Mouse (Mus musculus) heart, postnatal 25 days (tissue): ENCODE results near the gene Raet1e. TPM values are rescaled to one million over a fixed set of nuclear protein-coding genes. Genes with fewer than 3 reads are reported as not detected.
"Not testable (repeated sequence)": the region's sequence is repeated elsewhere in the genome, so short reads cannot be mapped to it uniquely, and the experiment has no call there.

Source experiments
- DNase-seq: peaks from one replicate; pipeline ENCODE4 v3.0.0; 2022; ENCODE audit warnings: low spot score
- intact Hi-C: fragments of 180-260 bp; cut with DNase I; formaldehyde crosslinking; loops from one replicate; pipeline ENCODE4 v1.15.1; 2025
- total RNA-seq, 2 experiments: library from RNA; stranded (reverse); gene quantifications; 2 replicates each; pipeline ENCODE4 v1.2.3; 2021

The Raet1e gene
- not detected for total RNA-seq

DNA sequence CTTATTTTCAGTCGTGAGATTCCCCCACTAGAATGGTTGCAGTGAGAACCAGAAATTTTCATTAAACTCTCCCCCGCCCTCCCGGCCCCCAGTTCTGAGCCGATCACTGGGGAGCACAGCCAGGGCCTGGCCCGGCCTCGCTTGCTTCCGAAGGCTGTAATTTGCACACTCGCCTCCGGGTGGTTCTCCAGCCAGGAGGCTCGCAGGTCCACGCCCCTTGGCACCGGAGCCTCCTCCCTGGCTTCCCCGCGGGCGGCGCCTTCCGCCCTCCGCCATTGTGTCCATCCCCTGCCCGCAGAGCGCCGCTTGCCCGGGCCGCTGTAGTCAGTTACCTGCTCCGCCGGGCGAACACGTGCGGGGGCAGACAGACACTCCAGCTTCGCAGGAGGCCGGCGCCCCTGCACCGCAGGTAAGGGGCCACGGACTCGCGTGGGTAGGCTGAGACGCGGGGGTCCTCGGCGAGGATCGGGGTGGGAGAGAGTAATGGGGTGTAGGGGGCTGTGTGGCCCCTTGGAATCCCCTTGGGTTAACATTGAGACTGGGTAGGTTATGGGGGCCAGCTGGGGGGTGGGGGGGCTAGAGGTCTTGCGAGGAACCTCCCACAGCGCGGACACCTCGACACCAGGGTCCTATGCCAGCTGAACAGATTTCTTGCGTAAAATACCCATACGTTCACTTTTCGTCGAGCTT lies at the start of gene Raet1e, which contains the start of gene H60b:
Raet1e (plus strand) TSS at position 260 of the 690 bp plus-strand sequence.
H60b (plus strand) TSS at position 277 of the 690 bp plus-strand sequence.
- DNase-seq, intact Hi-C loops: not testable (repeated sequence)

DNA sequence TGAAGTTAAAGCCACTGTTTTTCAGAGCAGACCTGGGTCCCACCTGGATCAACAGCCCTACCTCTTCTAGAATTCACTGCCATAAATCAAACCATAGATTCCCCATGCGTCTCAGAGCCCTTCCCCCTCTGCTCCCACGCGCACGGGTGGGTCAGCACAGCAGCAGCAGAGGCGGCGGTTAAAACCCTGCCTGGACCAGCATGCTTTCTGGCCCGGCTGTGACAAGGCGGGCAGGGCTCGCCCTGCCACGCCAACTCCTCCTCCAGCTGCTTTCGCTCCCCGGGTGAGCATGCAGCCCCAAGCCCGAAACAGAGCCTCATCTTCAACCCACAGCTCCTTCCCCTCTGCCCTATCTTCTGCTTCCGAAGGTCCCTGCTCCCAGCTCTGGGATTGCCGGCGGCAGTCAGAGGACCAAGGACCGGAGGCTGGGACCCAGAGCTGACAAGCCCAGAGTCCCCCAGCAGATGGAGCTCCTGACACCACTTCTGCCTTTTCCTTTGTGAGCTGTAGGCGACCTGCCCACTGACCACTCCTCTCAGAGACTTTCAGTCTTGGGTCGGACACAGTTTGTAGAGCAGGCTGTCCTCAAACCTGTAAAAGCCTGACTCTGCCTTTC lies 17.6 kb upstream of the Raet1e start:
- peak; percentile 58 for DNase-seq
- intact Hi-C loops: loop anchor here (5.0 kb wide), 1 partner anchor 342 kb away; no protein-coding TSS in a partner anchor

DNA sequence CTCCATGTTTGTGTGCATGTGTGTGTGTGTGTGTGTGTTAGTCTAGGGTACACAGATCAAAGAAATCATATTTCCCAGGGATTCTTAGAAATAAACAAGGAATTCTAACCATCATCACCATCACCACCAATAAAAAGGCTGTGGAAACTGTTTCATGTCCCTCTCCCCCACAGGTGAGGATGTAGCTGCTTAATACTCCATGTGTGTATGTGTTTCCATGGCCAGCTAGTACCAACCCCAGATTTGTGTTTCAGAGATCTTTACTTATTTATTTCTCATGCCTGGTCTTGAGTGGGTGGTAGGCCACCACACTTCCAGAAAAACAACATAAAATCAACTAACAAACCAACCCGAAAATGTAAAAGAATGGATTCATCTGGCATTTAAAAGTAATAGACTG lies 16.2 kb upstream of the Raet1e start:
- not testable (repeated sequence) for DNase-seq
- intact Hi-C loops: loop anchor here (5.0 kb wide), 1 partner anchor 340 kb away; no protein-coding TSS in a partner anchor

GRCm38 (mm10) chr10:22142926-22143325 lies 15.4 kb upstream of the Raet1e start:
- DNase-seq: no peak
- intact Hi-C loops: loop anchor here (5.0 kb wide), 1 partner anchor 339 kb away; no protein-coding TSS in a partner anchor

- DNase-seq: peak; percentile 68
- intact Hi-C loops: no loop called here
These were observed 9.8 kb upstream of the Raet1e start for GRCm38 (mm10) chr10:22148441-22149072.

- intact Hi-C loops: no loop called here
- no peak for DNase-seq
These were observed 9.2 kb upstream of the Raet1e start, which contains the start of gene E030030I06Rik for GRCm38 (mm10) chr10:22149073-22149690. Gene E030030I06Rik (minus strand): TSS chr10:22149270.

GRCm38 (mm10) chr10:22149691-22150465 lies 8.5 kb upstream of the Raet1e start:
- DNase-seq: no peak
- intact Hi-C loops: no loop called here

DNA sequence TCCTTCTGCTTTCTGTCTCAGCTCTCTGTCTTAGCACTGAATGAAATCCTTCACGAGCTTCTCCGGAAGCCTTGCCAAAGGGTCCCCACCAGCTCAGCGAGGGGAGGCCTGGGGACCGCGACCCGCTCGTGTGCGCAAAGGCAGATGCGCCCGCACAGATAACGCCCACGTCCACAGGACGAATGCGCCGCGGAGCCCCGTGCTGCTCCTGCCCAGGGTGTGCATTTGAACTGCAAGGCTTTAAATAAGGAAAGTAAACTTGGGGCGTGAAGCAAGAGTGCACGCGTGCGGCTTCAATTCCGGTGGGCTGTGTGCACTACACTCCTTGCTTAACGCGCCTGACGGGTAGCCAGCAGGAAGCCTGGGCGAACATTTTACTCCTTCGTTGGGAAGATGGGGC lies 7.8 kb upstream of the Raet1e start:
- intact Hi-C loops: no loop called here
- no peak for DNase-seq

- DNase-seq, intact Hi-C loops: not testable (repeated sequence)
These were observed 7.1 kb upstream of the Raet1e start for GRCm38 (mm10) chr10:22151056-22151862.

DNA sequence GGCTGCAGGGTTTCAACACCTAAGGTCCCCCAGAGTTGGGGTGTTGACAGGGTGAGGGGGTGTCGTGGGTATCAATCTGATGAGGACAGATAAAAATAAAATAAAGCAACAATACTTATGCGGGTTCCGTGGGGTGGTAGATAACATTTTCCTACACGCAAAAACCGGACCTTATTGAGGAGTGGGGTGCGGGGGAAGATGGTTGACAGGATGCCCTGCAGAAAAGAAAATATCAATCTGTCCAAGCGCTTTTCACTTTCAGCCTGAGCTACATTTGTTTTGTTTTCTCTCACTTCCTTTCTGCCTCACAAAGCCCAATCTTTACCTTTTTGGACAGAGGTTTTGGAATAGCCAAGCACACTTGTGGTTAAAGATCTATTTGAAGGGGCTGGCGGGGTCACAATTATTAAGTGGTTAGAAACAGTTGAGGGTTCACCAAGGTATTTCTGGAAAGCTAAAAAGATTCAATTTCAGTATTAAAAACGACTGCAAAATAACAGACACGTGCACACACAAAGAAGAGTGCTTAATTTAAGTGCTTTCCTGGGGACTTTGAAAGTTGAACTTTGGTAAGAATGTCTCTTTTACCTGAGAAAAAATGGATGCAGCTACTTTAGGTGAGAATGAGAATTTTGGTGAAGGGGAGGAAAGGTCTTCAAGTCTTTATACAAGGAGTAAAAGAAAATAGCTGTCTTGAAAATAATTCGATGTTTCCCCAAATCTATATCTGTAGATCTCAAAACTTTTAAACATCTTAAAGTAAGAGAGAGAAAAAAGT lies 6.3 kb upstream of the Raet1e start:
- intact Hi-C loops, DNase-seq: not testable (repeated sequence)

- intact Hi-C loops, DNase-seq: not testable (repeated sequence)
These were observed 5.2 kb upstream of the Raet1e start for GRCm38 (mm10) chr10:22153147-22153690.

- intact Hi-C loops, DNase-seq: not testable (repeated sequence)
These were observed 4.2 kb upstream of the Raet1e start for GRCm38 (mm10) chr10:22154127-22154526.

- intact Hi-C loops: no loop called here
These were observed 3.2 kb upstream of the Raet1e start for GRCm38 (mm10) chr10:22154871-22155799.

GRCm38 (mm10) chr10:22159131-22159561 lies 777 bp downstream of the Raet1e start:
- no peak for DNase-seq
- intact Hi-C loops: no loop called here

More at GRCm38 (mm10) chr10:22154871-22155799, 3.2 kb upstream of the Raet1e start:
- no peak for DNase-seq

GRCm38 (mm10) chr10:22159581-22160140 lies 1.3 kb downstream of the Raet1e start:
- intact Hi-C loops: no loop called here

DNA sequence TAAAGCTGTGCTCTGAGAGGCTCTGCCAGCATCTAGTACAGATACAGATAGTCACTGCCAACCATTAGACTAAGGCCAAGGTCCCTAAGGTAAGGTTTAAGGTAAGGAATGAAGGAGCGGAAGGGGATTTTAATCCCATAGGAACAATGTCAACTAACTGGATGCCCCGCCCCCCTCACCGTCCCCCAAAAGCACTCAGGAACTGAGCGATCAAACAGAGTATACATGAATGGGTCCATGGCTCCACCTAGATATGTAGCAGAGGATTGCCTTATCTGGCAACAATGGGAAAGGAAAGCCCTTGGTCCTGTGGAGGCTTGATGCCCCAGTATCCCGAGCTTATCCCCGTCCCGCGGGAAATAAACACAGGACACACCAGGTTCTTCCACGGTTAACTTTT lies 4.9 kb downstream of the Raet1e start:
- not testable (repeated sequence) for DNase-seq
- intact Hi-C loops: loop anchor here (2.0 kb wide), 1 partner anchor 126 kb away; no protein-coding TSS in a partner anchor

More at GRCm38 (mm10) chr10:22159581-22160140, 1.3 kb downstream of the Raet1e start:
- no peak for DNase-seq
